Mouse (Mus musculus): ENCODE data around the gene Ezr. TPM values are rescaled to one million over a fixed set of nuclear protein-coding genes. Genes with fewer than 3 reads are reported as not detected.
A peak's percentile ranks its signal among the peaks of the same experiment; 100 is the strongest.

Gene Ezr
- polyA plus RNA-seq, 1 experiment = 44.5 TPM

DNA sequence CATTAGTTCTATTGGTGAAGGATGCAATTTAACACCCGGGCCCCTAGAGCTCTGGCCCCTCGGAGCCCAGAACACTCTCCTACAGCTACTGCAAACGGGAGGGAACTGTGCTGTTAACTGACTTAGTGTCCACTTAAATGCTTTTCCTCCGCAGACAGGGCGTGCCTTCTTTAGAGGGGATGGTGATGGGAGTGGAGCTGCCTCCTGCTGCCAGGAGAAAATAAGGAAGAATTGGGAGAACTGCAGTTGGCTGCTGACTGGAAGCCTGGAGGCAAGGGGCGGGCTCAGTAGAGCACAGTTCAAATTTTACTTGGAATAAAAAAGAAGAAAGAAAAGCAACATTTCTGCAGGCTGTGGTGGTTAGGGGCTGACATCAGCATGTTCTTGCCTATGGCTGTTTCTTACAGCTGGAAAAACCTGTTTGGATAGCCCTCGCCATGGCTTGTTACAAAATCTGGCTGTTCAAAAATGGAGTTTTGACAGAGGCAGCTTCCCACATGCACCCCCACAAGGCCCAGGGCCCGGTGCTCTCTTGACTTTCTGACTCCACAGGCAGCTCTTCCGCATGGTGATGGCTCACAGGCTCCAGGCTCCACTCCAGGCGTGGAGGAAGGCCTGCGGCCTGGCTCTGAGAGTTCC, 31.2 kb downstream of the Ezr start:
- DNase-seq (ENCODE audit: low read depth) = no peak
- no peak for TF ChIP-seq CTCF (IDR thresholded peaks at IDR 0.05; ENCODE audit: borderline replicate concordance, extremely low read depth, insufficient read depth, insufficient read length)
- TF ChIP-seq POLR2A (IDR thresholded peaks at IDR 0.05; ENCODE audit: borderline replicate concordance, extremely low read depth, insufficient read depth, insufficient read length, poor library complexity, severe bottlenecking) = no peak

DNA sequence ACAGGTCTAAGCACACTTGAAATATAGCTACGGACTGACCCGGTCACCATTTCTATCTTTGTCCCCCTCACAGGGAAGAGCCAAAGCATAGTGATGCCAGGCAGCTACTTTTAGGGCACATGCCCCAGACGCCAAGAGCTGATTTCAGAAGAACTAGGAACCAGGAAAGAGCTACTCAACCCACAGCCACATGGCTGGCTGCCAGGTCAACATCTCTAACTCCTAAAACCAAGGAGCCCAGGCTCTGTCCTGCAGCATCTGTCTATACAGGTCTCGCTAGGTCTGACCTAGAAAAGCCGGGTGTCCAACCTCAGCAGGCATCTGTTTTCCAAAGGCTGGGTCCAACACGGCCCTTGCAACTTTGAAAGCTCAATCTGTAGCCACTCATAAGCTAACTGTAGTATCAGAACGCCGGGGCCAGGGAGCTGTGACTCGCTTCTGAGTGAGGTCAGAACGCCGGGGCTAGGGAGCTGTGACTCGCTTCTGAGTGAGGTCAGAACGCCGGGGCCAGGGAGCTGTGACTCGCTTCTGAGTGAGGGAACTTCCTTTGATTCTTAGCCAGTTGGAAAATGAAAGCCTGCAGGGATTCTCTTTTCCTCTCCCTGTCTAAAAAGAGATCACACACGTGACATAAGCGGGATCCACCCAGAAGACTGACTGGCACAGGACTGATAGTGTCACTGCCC, 33.7 kb downstream of the Ezr start:
- TF ChIP-seq POLR2A (IDR thresholded peaks at IDR 0.05; ENCODE audit: borderline replicate concordance, extremely low read depth, insufficient read depth, insufficient read length, poor library complexity, severe bottlenecking) (no peak), CTCF (IDR thresholded peaks at IDR 0.05; ENCODE audit: borderline replicate concordance, extremely low read depth, insufficient read depth, insufficient read length) (no peak)
- no peak for DNase-seq (ENCODE audit: low read depth)

- TF ChIP-seq POLR2A (IDR thresholded peaks at IDR 0.05; ENCODE audit: borderline replicate concordance, extremely low read depth, insufficient read depth, insufficient read length, poor library complexity, severe bottlenecking) (no peak), CTCF (IDR thresholded peaks at IDR 0.05; ENCODE audit: borderline replicate concordance, extremely low read depth, insufficient read depth, insufficient read length) (no peak)
- DNase-seq (ENCODE audit: low read depth) = peak; percentile 49
Measured at GRCm38 (mm10) chr17:6747478-6747877, 35.1 kb downstream of the Ezr start.

GRCm38 (mm10) chr17:6746452-6747231, 35.9 kb downstream of the Ezr start:
- peak; percentile 41 for DNase-seq (ENCODE audit: low read depth)
- TF ChIP-seq POLR2A (IDR thresholded peaks at IDR 0.05; ENCODE audit: borderline replicate concordance, extremely low read depth, insufficient read depth, insufficient read length, poor library complexity, severe bottlenecking) = no peak
- TF ChIP-seq CTCF (IDR thresholded peaks at IDR 0.05; ENCODE audit: borderline replicate concordance, extremely low read depth, insufficient read depth, insufficient read length) = no peak

DNA sequence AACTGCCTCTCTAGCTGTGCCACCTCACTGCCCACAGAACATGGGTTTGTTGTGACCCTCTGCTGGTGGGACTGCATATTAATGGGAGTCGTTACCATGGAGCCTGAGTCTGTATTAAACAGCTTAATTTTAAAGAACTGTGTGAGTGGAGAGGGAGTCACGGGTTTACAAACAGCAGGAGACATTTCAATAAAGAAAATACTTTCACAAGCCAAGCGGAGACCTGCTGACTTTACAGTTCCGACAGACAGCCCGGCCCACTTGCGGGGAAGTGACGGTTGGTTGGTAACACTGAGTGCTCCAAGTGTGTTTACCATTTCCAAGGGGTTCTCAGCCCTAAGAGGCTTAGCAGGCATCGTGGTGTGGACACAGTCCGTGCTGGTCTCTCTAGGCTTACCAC, 36.6 kb downstream of the Ezr start:
- peak; percentile 90 for DNase-seq (ENCODE audit: low read depth)

DNA sequence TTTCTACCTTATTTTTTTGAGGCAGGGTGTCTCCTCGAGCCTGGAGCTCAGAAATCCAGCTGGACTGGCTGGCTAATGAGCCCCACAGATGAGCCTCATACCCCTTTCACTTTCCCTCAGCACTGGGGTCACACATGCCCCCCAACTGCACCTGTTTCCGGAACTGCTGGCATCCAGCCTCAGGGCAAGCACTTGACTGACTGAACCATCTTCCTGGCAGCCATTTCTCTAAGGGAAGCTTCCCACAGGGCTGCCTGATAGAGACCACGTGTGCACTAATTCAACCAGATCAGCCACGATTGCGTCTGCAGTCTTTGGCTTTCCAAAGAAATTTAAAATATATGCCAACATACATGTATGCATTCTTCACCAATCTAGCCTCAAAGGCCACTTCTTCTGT, 37.1 kb downstream of the Ezr start:
- DNase-seq (ENCODE audit: low read depth) = peak; percentile 72

More for the DNA sequence above, 36.6 kb downstream of the Ezr start:
- TF ChIP-seq POLR2A (IDR thresholded peaks at IDR 0.05; ENCODE audit: borderline replicate concordance, extremely low read depth, insufficient read depth, insufficient read length, poor library complexity, severe bottlenecking) = no peak
- TF ChIP-seq CTCF (IDR thresholded peaks at IDR 0.05; ENCODE audit: borderline replicate concordance, extremely low read depth, insufficient read depth, insufficient read length) = peak; percentile 35; the same call in 1 of the 2 replicates

GRCm38 (mm10) chr17:6744871-6745270, 37.7 kb downstream of the Ezr start:
- TF ChIP-seq CTCF (IDR thresholded peaks at IDR 0.05; ENCODE audit: borderline replicate concordance, extremely low read depth, insufficient read depth, insufficient read length) (no peak), POLR2A (IDR thresholded peaks at IDR 0.05; ENCODE audit: borderline replicate concordance, extremely low read depth, insufficient read depth, insufficient read length, poor library complexity, severe bottlenecking) (no peak)
- no peak for DNase-seq (ENCODE audit: low read depth)

More for the DNA sequence above, 37.1 kb downstream of the Ezr start:
- TF ChIP-seq POLR2A (IDR thresholded peaks at IDR 0.05; ENCODE audit: borderline replicate concordance, extremely low read depth, insufficient read depth, insufficient read length, poor library complexity, severe bottlenecking) (no peak), CTCF (IDR thresholded peaks at IDR 0.05; ENCODE audit: borderline replicate concordance, extremely low read depth, insufficient read depth, insufficient read length) (no peak)

GRCm38 (mm10) chr17:6744366-6744765, 38.2 kb downstream of the Ezr start:
- DNase-seq (ENCODE audit: low read depth) = no peak
- no peak for TF ChIP-seq CTCF (IDR thresholded peaks at IDR 0.05; ENCODE audit: borderline replicate concordance, extremely low read depth, insufficient read depth, insufficient read length)

GRCm38 (mm10) chr17:6743787-6744239, 38.8 kb downstream of the Ezr start:
- DNase-seq (ENCODE audit: low read depth) = no peak

DNA sequence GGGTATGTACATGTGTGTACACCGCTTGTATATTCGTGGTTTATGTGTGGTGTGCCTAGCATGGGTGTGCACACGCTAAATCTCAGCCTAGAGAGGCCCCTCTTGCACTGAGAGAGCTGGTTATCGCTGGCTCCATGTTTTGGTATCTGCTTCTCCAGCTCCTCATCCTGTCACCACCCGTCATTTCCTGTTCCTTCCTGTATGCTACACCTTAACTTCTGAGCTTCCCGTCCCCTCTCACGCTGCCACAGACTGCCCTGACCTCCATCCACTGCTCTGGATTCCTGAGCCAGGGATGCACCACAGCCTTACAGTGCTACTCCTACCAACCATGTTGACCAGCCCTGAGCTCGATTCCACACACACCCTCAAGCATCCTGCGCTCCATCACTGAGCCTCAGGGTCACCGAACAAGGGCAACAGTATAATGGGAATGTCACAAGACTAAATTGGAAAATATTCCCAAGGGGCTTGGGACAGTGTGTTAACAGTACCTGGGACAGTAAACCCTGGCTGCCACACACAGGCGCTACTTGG, 39.5 kb downstream of the Ezr start:
- no peak for TF ChIP-seq CTCF (IDR thresholded peaks at IDR 0.05; ENCODE audit: borderline replicate concordance, extremely low read depth, insufficient read depth, insufficient read length)
- no peak for TF ChIP-seq POLR2A (IDR thresholded peaks at IDR 0.05; ENCODE audit: borderline replicate concordance, extremely low read depth, insufficient read depth, insufficient read length, poor library complexity, severe bottlenecking)
- no peak for DNase-seq (ENCODE audit: low read depth)

More at GRCm38 (mm10) chr17:6743787-6744239, 38.8 kb downstream of the Ezr start:
- TF ChIP-seq POLR2A (IDR thresholded peaks at IDR 0.05; ENCODE audit: borderline replicate concordance, extremely low read depth, insufficient read depth, insufficient read length, poor library complexity, severe bottlenecking) (no peak), CTCF (IDR thresholded peaks at IDR 0.05; ENCODE audit: borderline replicate concordance, extremely low read depth, insufficient read depth, insufficient read length) (no peak)

All from brain, embryonic 14.5 days (tissue).